Mouse (Mus musculus) lung, embryonic 14.5 days (tissue): ENCODE results near the gene Fermt2. TPM values are rescaled to one million over a fixed set of nuclear protein-coding genes. Genes with fewer than 3 reads are reported as not detected.
A peak's percentile ranks its signal among the peaks of the same experiment; 100 is the strongest.
"Not testable (repeated sequence)": the region's sequence is repeated elsewhere in the genome, so short reads cannot be mapped to it uniquely, and the experiment has no call there.

Experiments
- ATAC-seq: fragments of 200-750 bp; cut with Nextera tagmentation; 2 replicates; pipeline ENCODE4 v1.8.0; 2017; ENCODE audit warnings: mild to moderate bottlenecking, moderate TSS enrichment, moderate library complexity; ENCODE audit not compliant: insufficient read depth
- DNase-seq: peaks from one replicate; pipeline ENCODE4 v3.0.0-alpha.2; 2015
- H3K27ac ChIP-seq: fragments of 300-500 bp; sonication (generic); 2 replicates; pipeline ENCODE4 v1.5.1; 2014; ENCODE audit warnings: low read depth, mild to moderate bottlenecking, moderate library complexity
- H3K27me3 ChIP-seq: fragments of 300-500 bp; sonication (generic); 2 replicates; pipeline ENCODE4 v1.6.1; 2014; ENCODE audit warnings: low read length, control low read depth; ENCODE audit not compliant: insufficient read depth
- H3K36me3 ChIP-seq: fragments of 300-500 bp; sonication (generic); 2 replicates; pipeline ENCODE4 v1.6.1; 2014; ENCODE audit warnings: control low read depth; ENCODE audit not compliant: insufficient read depth
- H3K4me1 ChIP-seq: fragments of 300-500 bp; sonication (generic); 2 replicates; pipeline ENCODE4 v1.6.1; 2014; ENCODE audit warnings: antibody characterized with exemption, control low read depth; ENCODE audit not compliant: insufficient read depth
- H3K4me2 ChIP-seq: fragments of 300-500 bp; sonication (generic); 2 replicates; pipeline ENCODE4 v1.6.1; 2014; ENCODE audit warnings: mild to moderate bottlenecking
- H3K4me3 ChIP-seq: fragments of 300-500 bp; sonication (generic); 2 replicates; pipeline ENCODE4 v1.5.1; 2014; ENCODE audit warnings: low read depth, low read length
- H3K9ac ChIP-seq: fragments of 300-500 bp; sonication (generic); 2 replicates; pipeline ENCODE4 v1.6.1; 2014
- H3K9me3 ChIP-seq: fragments of 300-500 bp; sonication (generic); 2 replicates; pipeline ENCODE4 v1.6.1; 2016; ENCODE audit warnings: low read depth, low read length, control low read depth
- CTCF ChIP-seq: IDR thresholded peaks from 2 replicates; pipeline ENCODE4 v1.5.1; 2016; ENCODE audit warnings: antibody characterized with exemption, low read depth
- WGBS: fragments of 180-500 bp; shearing (Covaris S2); extraction: QIAGEN DNeasy Blood & Tissue Kit; methylation state at CpG from one replicate; pipeline ENCODE4 v1.1.7; 2014; 5-methylcytosine and 5-hydroxymethylcytosine counted together
- polyA plus RNA-seq: library from polyadenylated mRNA; unstranded; fragments of >200 nt; fragmentation: Nextera tagmentation; extraction: Ambion mirVana; gene quantifications from 2 replicates; pipeline ENCODE4 v1.2.1, GENCODE M21; 2014

The Fermt2 gene
- polyA plus RNA-seq, 1 experiment from 2014 or later = 209 TPM

GRCm38 (mm10) chr14:45478977-45479806, 50.7 kb downstream of the Fermt2 start:
- Histone ChIP-seq H3K9me3 (no peaks in the 10 kb centered on the region), H3K4me2 (no peak overlapping the region), H3K4me3 (no peak overlapping the region), H3K36me3 (peaks cover 56% of the 10 kb centered on the region), H3K27me3 (no peaks in the 10 kb centered on the region), H3K4me1 (peaks cover 18% of the 10 kb centered on the region), H3K27ac (peak overlapping the region; percentile 77), H3K9ac (no peak overlapping the region)
- ATAC-seq (peak; percentile 48), DNase-seq (peak; percentile 61)
- 29% methylated on average over 9 of the region's 9 CpGs for WGBS
- no peak for TF ChIP-seq CTCF

GRCm38 (mm10) chr14:45478515-45478914, 51.4 kb downstream of the Fermt2 start:
- H3K4me1 ChIP-seq = peaks cover 18% of the 10 kb centered on the region
- H3K27me3 ChIP-seq = no peaks in the 10 kb centered on the region
- H3K4me2 ChIP-seq = no peak overlapping the region
- peaks cover 60% of the 10 kb centered on the region for H3K36me3 ChIP-seq
- 27% methylated on average over 3 of the region's 3 CpGs for WGBS
- H3K4me3 ChIP-seq = no peak overlapping the region
- peak overlapping the region; percentile 77 for H3K27ac ChIP-seq
- TF ChIP-seq CTCF = no peak
- DNase-seq (peak; percentile 67), ATAC-seq (peak; percentile 47; the same call in 1 of the 2 replicates)
- no peak overlapping the region for H3K9ac ChIP-seq
- no peaks in the 10 kb centered on the region for H3K9me3 ChIP-seq

- Histone ChIP-seq H3K4me2 (no peak overlapping the region), H3K9me3 (no peaks in the 10 kb centered on the region), H3K27ac (peak overlapping the region; percentile 73), H3K9ac (no peak overlapping the region), H3K4me1 (peaks cover 18% of the 10 kb centered on the region), H3K36me3 (peaks cover 68% of the 10 kb centered on the region), H3K4me3 (no peak overlapping the region), H3K27me3 (no peaks in the 10 kb centered on the region)
- peak; percentile 77 for DNase-seq
- peak; percentile 51 for ATAC-seq
- WGBS = 19% methylated on average over 8 of the region's 8 CpGs
- no peak for TF ChIP-seq CTCF
These were observed 52.3 kb downstream of the Fermt2 start for GRCm38 (mm10) chr14:45477651-45478050.

DNA sequence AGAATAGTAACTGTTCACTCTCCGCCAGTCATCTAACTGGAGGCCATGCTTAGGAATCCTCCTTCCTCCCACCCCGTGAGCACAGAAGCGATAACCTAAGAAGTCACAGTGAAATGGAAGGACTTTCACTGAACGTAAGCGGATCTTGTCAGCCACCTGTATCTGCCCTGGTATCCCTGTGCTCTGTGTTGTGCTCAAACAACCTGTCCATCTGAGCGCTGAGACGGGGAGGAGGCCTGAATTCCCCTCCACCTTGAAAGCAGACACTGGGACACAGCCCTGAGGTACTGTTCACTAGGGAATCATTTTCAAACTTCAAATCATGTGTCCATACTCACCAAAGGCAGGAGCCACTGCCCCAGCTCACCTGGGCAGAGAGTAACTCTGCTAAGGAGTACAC, 52.9 kb downstream of the Fermt2 start:
- ATAC-seq = 0 out of 2 replicates have a peak, but pooled peaks have one; percentile 6
- 66% methylated on average over 7 of the region's 7 CpGs for WGBS
- H3K4me2 ChIP-seq = no peak overlapping the region
- no peaks in the 10 kb centered on the region for H3K27me3 ChIP-seq
- peaks cover 18% of the 10 kb centered on the region for H3K4me1 ChIP-seq
- H3K4me3 ChIP-seq = no peak overlapping the region
- no peaks in the 10 kb centered on the region for H3K9me3 ChIP-seq
- H3K9ac ChIP-seq = no peak overlapping the region; the same call in 1 of the 2 replicates
- peak overlapping the region; percentile 73; the same call in 1 of the 2 replicates for H3K27ac ChIP-seq
- TF ChIP-seq CTCF = no peak
- no peak for DNase-seq
- peaks cover 68% of the 10 kb centered on the region for H3K36me3 ChIP-seq

GRCm38 (mm10) chr14:45472536-45472935, 57.4 kb downstream of the Fermt2 start:
- 0 out of 2 replicates have a peak, but pooled peaks cover 4% of the 10 kb centered on the region for H3K9me3 ChIP-seq
- H3K4me3 ChIP-seq = no peak overlapping the region
- peaks cover 7% of the 10 kb centered on the region for H3K4me1 ChIP-seq
- peaks cover 83% of the 10 kb centered on the region for H3K36me3 ChIP-seq
- whole genome bisulfite sequencing = 89% methylated on average over 10 of the region's 10 CpGs
- H3K9ac ChIP-seq = no peak overlapping the region
- no peak for ATAC-seq
- no peak overlapping the region for H3K4me2 ChIP-seq
- no peak for DNase-seq
- no peak overlapping the region for H3K27ac ChIP-seq
- H3K27me3 ChIP-seq = no peaks in the 10 kb centered on the region
- no peak for TF ChIP-seq CTCF

- H3K4me3 ChIP-seq = no peak overlapping the region
- H3K4me2 ChIP-seq = no peak overlapping the region
- H3K9ac ChIP-seq = no peak overlapping the region
- H3K27me3 ChIP-seq = no peaks in the 10 kb centered on the region
- 0 out of 2 replicates have a peak, but pooled peaks cover 4% of the 10 kb centered on the region for H3K9me3 ChIP-seq
- 0 out of 2 replicates have a peak, but pooled peaks cover 3% of the 10 kb centered on the region for H3K4me1 ChIP-seq
- peaks cover 86% of the 10 kb centered on the region for H3K36me3 ChIP-seq
- H3K27ac ChIP-seq = no peak overlapping the region
- no peak for DNase-seq
- WGBS = 92% methylated on average over 8 of the region's 8 CpGs
- TF ChIP-seq CTCF = peak; percentile 54
- ATAC-seq = no peak
These were observed 60.5 kb downstream of the Fermt2 start for GRCm38 (mm10) chr14:45469446-45469845.

- 91% methylated on average over 8 of the region's 8 CpGs for WGBS
- H3K27me3 ChIP-seq, DNase-seq, H3K4me2 ChIP-seq, H3K4me3 ChIP-seq, H3K9ac ChIP-seq, H3K9me3 ChIP-seq, H3K27ac ChIP-seq, ATAC-seq, H3K4me1 ChIP-seq: not testable (repeated sequence)
- peaks cover 82% of the 10 kb centered on the region for H3K36me3 ChIP-seq
These were observed 63.5 kb downstream of the Fermt2 start for GRCm38 (mm10) chr14:45466371-45466770.
